Mouse (Mus musculus): ENCODE data around the gene Ung.

The Ung gene

GRCm38 (mm10) chr5:114170345-114170744 is 40.2 kb downstream of the Ung start:
- no peak for DNase-seq (ENCODE audit: low spot score)

GRCm38 (mm10) chr5:114172936-114173335 is 42.8 kb downstream of the Ung start:
- no peak for DNase-seq (ENCODE audit: low spot score)

GRCm38 (mm10) chr5:114173458-114173857 is 43.3 kb downstream of the Ung start:
- no peak for DNase-seq (ENCODE audit: low spot score)

GRCm38 (mm10) chr5:114173877-114174581 is 43.8 kb downstream of the Ung start:
- DNase-seq (ENCODE audit: low spot score) = no peak

GRCm38 (mm10) chr5:114174639-114175038 is 44.5 kb downstream of the Ung start:
- peak; percentile 39 for DNase-seq (ENCODE audit: low spot score)

- peak; percentile 83 for DNase-seq (ENCODE audit: low spot score)
These were observed 45.5 kb downstream of the Ung start for GRCm38 (mm10) chr5:114175596-114176171.

GRCm38 (mm10) chr5:114176548-114177400 is 46.6 kb downstream of the Ung start:
- DNase-seq (ENCODE audit: low spot score) = no peak

GRCm38 (mm10) chr5:114177966-114178719 is 48.0 kb downstream of the Ung start:
- no peak for DNase-seq (ENCODE audit: low spot score)

- DNase-seq (ENCODE audit: low spot score) = no peak
These were observed 49.4 kb downstream of the Ung start for GRCm38 (mm10) chr5:114179541-114179940.

GRCm38 (mm10) chr5:114183493-114183892 is 53.3 kb downstream of the Ung start:
- no peak for DNase-seq (ENCODE audit: low spot score)

- no peak for DNase-seq (ENCODE audit: low spot score)
These were observed 56.9 kb downstream of the Ung start for GRCm38 (mm10) chr5:114187108-114187507.

Measured in MN1 (cell line).